Mouse (Mus musculus) heart, postnatal 36 days (tissue): ENCODE measurements at regions not wholly inside any gene's neighbourhood (a gene's known extent, or its start where the extent isn't known, plus 50 kb on each side); places are given as distances from the start of the nearest gene placed in this dataset.

Experiments
- DNase-seq, 2 experiments: peaks; one replicate each; pipeline ENCODE4 v3.0.0; 2021 to 2022
- intact Hi-C: fragments of 180-260 bp; cut with DNase I; formaldehyde crosslinking; loops from one replicate; pipeline ENCODE4 v1.15.1; 2025

GRCm38 (mm10) chr8:115429291-115429883 lies 278.2 kb downstream of the Maf start:
- DNase-seq = no peak
- intact Hi-C loops = no loop called here

GRCm38 (mm10) chr8:115428528-115429290 lies 278.9 kb downstream of the Maf start:
- DNase-seq = no peak
- intact Hi-C loops = no loop called here

- intact Hi-C loops = no loop called here
- no peak for DNase-seq
These were observed 279.6 kb downstream of the Maf start for GRCm38 (mm10) chr8:115428022-115428421.

- DNase-seq = no peak
- intact Hi-C loops = no loop called here
These were observed 280.1 kb downstream of the Maf start for GRCm38 (mm10) chr8:115427490-115427889.

- intact Hi-C loops = no loop called here
- no peak for DNase-seq
These were observed 281.1 kb downstream of the Maf start for GRCm38 (mm10) chr8:115426543-115426942.

- no peak for DNase-seq
- intact Hi-C loops = no loop called here
These were observed 282.2 kb downstream of the Maf start for GRCm38 (mm10) chr8:115425360-115425759.

GRCm38 (mm10) chr8:115423682-115424081 lies 283.9 kb downstream of the Maf start:
- intact Hi-C loops = no loop called here
- DNase-seq = no peak

GRCm38 (mm10) chr8:115423056-115423455 lies 284.5 kb downstream of the Maf start:
- no peak for DNase-seq

GRCm38 (mm10) chr8:115420536-115420935 lies 287.1 kb downstream of the Maf start:
- DNase-seq = no peak
- intact Hi-C loops = no loop called here

More at GRCm38 (mm10) chr8:115423056-115423455, 284.5 kb downstream of the Maf start:
- intact Hi-C loops = no loop called here

GRCm38 (mm10) chr8:115420131-115420530 lies 287.5 kb downstream of the Maf start:
- intact Hi-C loops = no loop called here
- DNase-seq = no peak

- intact Hi-C loops = no loop called here
- DNase-seq = no peak
These were observed 289.5 kb downstream of the Maf start for GRCm38 (mm10) chr8:115418056-115418455.

GRCm38 (mm10) chr8:115414061-115414473 lies 293.5 kb downstream of the Maf start:
- DNase-seq = peak in 1 of 2 experiments; percentile 11
- intact Hi-C loops = no loop called here

- intact Hi-C loops = no loop called here
- no peak for DNase-seq
These were observed 295.8 kb downstream of the Maf start for GRCm38 (mm10) chr8:115411756-115412155.

GRCm38 (mm10) chr8:115411061-115411460 lies 296.5 kb downstream of the Maf start:
- intact Hi-C loops = no loop called here
- DNase-seq = no peak

- intact Hi-C loops = no loop called here
- no peak for DNase-seq
These were observed 297.4 kb downstream of the Maf start for GRCm38 (mm10) chr8:115410191-115410590.

- DNase-seq = no peak
- intact Hi-C loops = loop anchor here (10.0 kb wide), 1 partner anchor 1027 kb away; no protein-coding TSS in a partner anchor
These were observed 300.1 kb downstream of the Maf start for GRCm38 (mm10) chr8:115407535-115407934.

GRCm38 (mm10) chr8:115403601-115404000 lies 304.0 kb downstream of the Maf start:
- intact Hi-C loops = loop anchor here (5.0 to 10.0 kb wide), 2 partner anchors 304 to 1031 kb away; partner anchors contain the start of gene Maf
- DNase-seq = no peak

- peak; percentile 20 to 23 for DNase-seq
- intact Hi-C loops = loop anchor here (5.0 to 10.0 kb wide), 2 partner anchors 305 to 1032 kb away; partner anchors contain the start of gene Maf
These were observed 305.0 kb downstream of the Maf start for GRCm38 (mm10) chr8:115402471-115403197.
